Mouse (Mus musculus) bone marrow macrophage, adult 2 months (primary cell): ENCODE data around the gene Gck.

Experiments
- CTCF ChIP-seq: IDR thresholded peaks from 2 replicates; pipeline ENCODE4 v1.5.1; 2012; ENCODE audit warnings: low read depth, mild to moderate bottlenecking, low read length, moderate library complexity
- POLR2A ChIP-seq: IDR thresholded peaks from 2 replicates; pipeline ENCODE4 v1.6.1; 2012; ENCODE audit warnings: mild to moderate bottlenecking, low read depth, low read length, borderline replicate concordance

DNA sequence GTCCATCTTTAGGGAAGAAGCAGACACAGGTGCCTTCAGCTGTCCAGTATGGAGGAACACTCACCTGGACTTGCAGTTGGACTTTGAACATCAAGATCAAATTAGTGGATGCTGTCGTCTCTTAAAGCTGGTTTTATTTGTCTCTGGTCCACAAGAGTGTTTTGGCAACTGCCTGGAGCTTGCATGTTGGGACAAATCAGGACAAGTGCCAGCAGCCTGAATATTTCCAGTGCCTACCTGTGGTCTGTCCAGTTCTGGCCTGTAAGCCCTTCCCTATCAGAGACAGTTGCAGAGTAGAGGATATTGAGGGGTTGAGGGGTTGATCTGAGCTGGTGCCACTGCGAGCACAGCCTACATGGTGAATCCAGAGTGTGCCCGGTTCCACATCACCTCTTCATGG, 16.9 kb upstream of the Gck start:
- no peak for TF ChIP-seq POLR2A
- TF ChIP-seq CTCF, result no peak
